Mouse (Mus musculus) cortical plate, adult 2 months (tissue): ENCODE results near the gene Pex14. TPM values are rescaled to one million over a fixed set of nuclear protein-coding genes. Genes with fewer than 3 reads are reported as not detected.

Source experiments
- H3K27ac ChIP-seq: fragments of 200-500 bp; 2 replicates; pipeline ENCODE4 v1.5.1; 2012; ENCODE audit warnings: low read length, control low read depth, inconsistent platforms; ENCODE audit not compliant: insufficient read depth
- H3K4me1 ChIP-seq: fragments of 200-500 bp; 2 replicates; pipeline ENCODE4 v1.6.1; 2011; ENCODE audit warnings: low read length; ENCODE audit not compliant: control insufficient read depth, insufficient read depth
- H3K4me3 ChIP-seq: fragments of 200-500 bp; 2 replicates; pipeline ENCODE4 v1.5.1; 2011; ENCODE audit warnings: mild to moderate bottlenecking, low read length, control low read depth; ENCODE audit not compliant: insufficient read depth
- CTCF ChIP-seq: fragments of 200-500 bp; IDR thresholded peaks from 2 replicates; pipeline ENCODE4 v1.5.1; 2011; ENCODE audit warnings: mild to moderate bottlenecking, control low read depth, low read length; ENCODE audit not compliant: insufficient read depth; ENCODE audit errors: extremely low read depth
- POLR2A ChIP-seq: fragments of 200-500 bp; IDR thresholded peaks from 2 replicates; pipeline ENCODE4 v1.6.1; 2011; ENCODE audit warnings: mild to moderate bottlenecking, low read length, control low read depth; ENCODE audit not compliant: insufficient read depth; ENCODE audit errors: extremely low read depth
- polyA plus RNA-seq: library from polyadenylated mRNA; depleted of rRNA; stranded (reverse); fragments of >200 nt; gene quantifications from 2 replicates; pipeline ENCODE4 v1.2.3, GENCODE M21; 2012

Gene Pex14
- polyA plus RNA-seq, 1 experiment, result 42.4 TPM

GRCm38 (mm10) chr4:148962096-148962495 is 137.6 kb downstream of the Pex14 start:
- H3K4me1 ChIP-seq, result peaks cover 4% of the 10 kb centered on the region
- no peak overlapping the region for H3K4me3 ChIP-seq
- no peak overlapping the region for H3K27ac ChIP-seq
- TF ChIP-seq POLR2A (no peak), CTCF (no peak)

GRCm38 (mm10) chr4:148961081-148961480 is 138.6 kb downstream of the Pex14 start:
- Histone ChIP-seq H3K4me3 (no peak overlapping the region), H3K27ac (no peak overlapping the region), H3K4me1 (peaks cover 4% of the 10 kb centered on the region; the same call in 1 of the 2 replicates)
- TF ChIP-seq POLR2A (no peak), CTCF (no peak)

- TF ChIP-seq POLR2A (no peak), CTCF (no peak)
- Histone ChIP-seq H3K4me3 (no peak overlapping the region), H3K27ac (no peak overlapping the region), H3K4me1 (no peaks in the 10 kb centered on the region)
Observed at GRCm38 (mm10) chr4:148960011-148960410, 139.7 kb downstream of the Pex14 start.

GRCm38 (mm10) chr4:148955131-148955813 is 144.4 kb downstream of the Pex14 start:
- Histone ChIP-seq H3K4me1 (no peaks in the 10 kb centered on the region), H3K4me3 (no peak overlapping the region), H3K27ac (no peak overlapping the region)
- no peak for TF ChIP-seq POLR2A
- TF ChIP-seq CTCF, result no peak

- peak overlapping the region; percentile 44 for H3K4me3 ChIP-seq
- peak; percentile 84 for TF ChIP-seq POLR2A
- TF ChIP-seq CTCF, result no peak
- no peak overlapping the region for H3K27ac ChIP-seq
- no peaks in the 10 kb centered on the region for H3K4me1 ChIP-seq
Observed at GRCm38 (mm10) chr4:148952328-148953222, 147.1 kb downstream of the Pex14 start.

- Histone ChIP-seq H3K4me1 (no peaks in the 10 kb centered on the region), H3K27ac (no peak overlapping the region), H3K4me3 (peak overlapping the region; percentile 44)
- TF ChIP-seq POLR2A (no peak), CTCF (no peak)
Observed at GRCm38 (mm10) chr4:148951821-148952291, 147.8 kb downstream of the Pex14 start.

GRCm38 (mm10) chr4:148950932-148951650 is 148.6 kb downstream of the Pex14 start:
- TF ChIP-seq CTCF, result no peak
- no peak for TF ChIP-seq POLR2A
- Histone ChIP-seq H3K4me3 (peak overlapping the region; percentile 44), H3K4me1 (no peaks in the 10 kb centered on the region), H3K27ac (no peak overlapping the region)

- no peaks in the 10 kb centered on the region for H3K4me1 ChIP-seq
- no peak for TF ChIP-seq POLR2A
- TF ChIP-seq CTCF, result no peak
- H3K27ac ChIP-seq, result no peak overlapping the region
- H3K4me3 ChIP-seq, result no peak overlapping the region
Observed at GRCm38 (mm10) chr4:148950487-148950886, 149.2 kb downstream of the Pex14 start.

GRCm38 (mm10) chr4:148947833-148948388 is 151.8 kb downstream of the Pex14 start:
- no peak overlapping the region for H3K4me3 ChIP-seq
- no peaks in the 10 kb centered on the region for H3K4me1 ChIP-seq
- TF ChIP-seq POLR2A (no peak), CTCF (no peak)
- no peak overlapping the region for H3K27ac ChIP-seq
